Mouse (Mus musculus) gastrocnemius, adult 18-20 months (tissue): ENCODE data around the gene Trio. TPM values are rescaled to one million over a fixed set of nuclear protein-coding genes. Genes with fewer than 3 reads are reported as not detected.
"Not testable (repeated sequence)": the region's sequence is repeated elsewhere in the genome, so short reads cannot be mapped to it uniquely, and the experiment has no call there.

Source experiments
- DNase-seq: peaks from one replicate; pipeline ENCODE4 v3.0.0; 2021; ENCODE audit warnings: low spot score
- total RNA-seq, 2 experiments: library from RNA; stranded (reverse); gene quantifications; 2 replicates each; pipeline ENCODE4 v1.2.3; 2021

The Trio gene
- total RNA-seq, 2 experiments from 2014 or later: 21.1 to 33.0 TPM

DNA sequence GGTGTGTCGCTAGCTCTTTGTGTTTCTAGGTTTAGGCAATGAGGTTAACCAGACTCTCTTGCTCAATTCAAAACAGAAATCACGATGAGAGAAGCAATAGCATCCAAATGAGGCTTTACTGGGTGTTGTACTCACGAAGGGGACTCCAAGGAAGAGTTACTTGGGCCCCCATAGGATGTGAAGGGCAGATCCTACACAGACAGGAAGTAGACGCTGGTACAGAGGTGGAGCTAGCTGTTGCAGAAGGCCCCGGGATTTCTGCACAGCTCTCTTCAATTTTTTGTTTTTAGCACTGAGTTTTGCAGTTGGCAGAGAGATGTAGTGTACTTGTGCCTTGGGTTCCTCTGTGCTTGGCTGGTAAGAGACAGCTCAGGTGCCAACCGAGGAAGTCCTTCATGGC lies 299.4 kb downstream of the Trio start:
- no peak for DNase-seq

DNA sequence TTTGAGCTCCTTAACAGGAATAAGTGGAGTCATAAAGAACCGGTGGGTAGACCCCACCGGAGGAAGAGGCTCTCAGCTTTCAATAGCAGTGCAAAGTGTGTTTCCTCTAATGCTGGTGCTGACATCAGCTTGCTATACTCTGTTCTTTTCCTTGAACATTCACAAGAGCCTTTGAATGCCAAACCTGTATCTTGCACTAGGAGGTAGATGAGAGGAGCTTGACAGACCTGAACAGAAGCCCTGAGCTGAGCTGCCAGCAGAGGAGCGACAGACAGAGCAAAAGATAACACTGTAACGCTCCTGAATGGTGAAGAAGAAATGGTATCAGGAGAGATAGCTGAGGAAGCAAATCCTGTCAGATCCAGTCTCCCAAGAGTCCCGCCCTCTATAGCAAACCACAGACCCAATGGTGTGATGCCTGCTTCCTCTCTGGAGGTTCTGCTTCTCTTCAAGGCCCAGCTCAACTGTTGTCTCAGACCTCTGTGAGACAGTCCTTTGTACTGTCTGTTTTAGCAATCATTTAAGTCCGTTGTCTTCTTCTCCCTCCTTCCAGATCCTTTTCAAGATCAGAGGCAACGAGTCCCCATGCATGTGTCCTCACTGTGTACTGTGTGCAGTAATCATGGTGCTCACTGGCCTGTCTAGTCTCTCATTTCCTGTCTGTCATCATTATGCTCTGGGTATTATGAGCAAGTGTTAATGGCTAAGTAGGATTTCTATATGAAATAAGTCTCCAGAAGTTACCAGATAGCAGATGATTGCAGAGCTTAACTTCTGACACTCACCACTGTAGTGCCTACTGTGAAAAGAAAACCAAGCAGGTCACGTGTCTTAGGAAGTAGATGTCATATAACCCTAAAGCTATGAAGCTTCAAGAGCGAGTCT lies 300.6 kb downstream of the Trio start:
- DNase-seq: no peak

DNA sequence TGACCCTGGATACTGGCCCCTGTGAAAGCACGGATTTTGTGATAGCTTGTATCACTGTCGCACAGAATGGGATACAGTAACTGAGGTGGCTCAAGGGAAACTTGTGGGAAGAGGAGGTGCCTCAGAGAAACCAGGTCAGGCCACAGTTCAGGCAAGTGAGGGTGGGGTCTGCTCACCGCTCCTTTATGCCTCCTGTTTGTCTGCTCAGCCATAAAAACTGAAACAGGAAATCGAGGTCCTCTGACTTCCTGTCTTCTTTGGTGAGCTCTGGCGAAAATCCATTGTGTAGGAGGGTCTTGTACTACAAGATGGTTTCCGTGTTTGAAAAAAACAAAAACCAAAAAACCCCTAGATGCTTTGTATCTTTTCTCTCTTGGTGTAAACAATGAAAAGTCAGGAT lies 301.4 kb downstream of the Trio start:
- no peak for DNase-seq

DNA sequence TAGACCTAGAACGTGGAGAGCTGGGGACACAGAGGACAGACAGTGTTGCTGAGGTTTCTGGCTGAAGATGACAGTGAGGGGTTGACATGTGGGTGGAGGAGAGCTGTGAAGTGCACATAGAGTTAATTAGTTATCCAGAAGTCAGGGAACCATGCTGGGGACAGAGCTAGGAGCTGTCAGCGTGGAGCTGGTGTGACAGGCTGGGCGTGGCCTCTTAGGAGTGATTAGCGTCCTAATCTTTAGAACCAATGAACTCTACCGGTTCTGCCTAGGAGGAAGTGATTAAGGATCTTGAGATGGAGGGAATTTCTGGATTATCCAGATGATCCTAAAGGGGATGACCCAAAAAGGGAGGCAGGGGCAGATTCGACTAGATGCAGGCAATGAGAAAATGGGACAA lies 301.9 kb downstream of the Trio start:
- no peak for DNase-seq

DNA sequence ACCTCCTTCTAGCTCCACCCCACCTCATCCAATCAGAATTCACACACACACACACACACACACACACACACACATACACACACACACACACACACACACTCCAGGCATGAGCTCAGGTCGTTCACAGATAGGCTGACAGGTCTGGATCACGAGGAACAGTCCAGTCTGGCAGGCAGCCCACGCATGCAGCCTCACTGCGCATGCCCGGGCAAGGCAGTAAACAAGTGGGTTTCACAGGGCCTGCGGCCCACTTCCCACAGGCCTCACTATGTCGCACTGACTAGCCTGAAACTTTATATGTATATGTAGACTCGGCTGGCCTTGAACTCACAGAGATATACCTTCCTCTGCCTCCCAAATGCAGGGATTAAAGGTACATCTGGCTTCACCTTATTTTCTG lies 305.4 kb downstream of the Trio start:
- DNase-seq: not testable (repeated sequence)

DNA sequence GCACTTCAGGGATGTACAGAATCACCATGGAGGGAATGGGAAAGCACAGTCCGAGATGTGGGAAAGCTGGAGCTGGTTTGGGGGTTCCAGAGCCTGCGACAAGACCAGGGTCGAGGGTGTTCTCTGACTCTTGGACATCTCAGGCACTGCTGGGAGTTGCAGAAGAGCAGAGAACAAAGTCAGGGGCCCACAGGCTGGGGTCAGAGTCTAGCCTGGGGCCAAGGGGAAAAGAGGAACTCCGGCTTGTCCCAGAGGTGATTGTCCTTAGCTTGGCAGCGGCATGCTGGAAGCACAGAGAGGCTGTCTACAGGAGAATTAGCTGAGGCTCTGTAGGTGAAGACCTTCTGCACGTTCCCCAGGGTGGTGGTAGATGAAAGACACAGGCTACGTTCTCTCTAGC lies 307.0 kb downstream of the Trio start:
- DNase-seq: no peak

DNA sequence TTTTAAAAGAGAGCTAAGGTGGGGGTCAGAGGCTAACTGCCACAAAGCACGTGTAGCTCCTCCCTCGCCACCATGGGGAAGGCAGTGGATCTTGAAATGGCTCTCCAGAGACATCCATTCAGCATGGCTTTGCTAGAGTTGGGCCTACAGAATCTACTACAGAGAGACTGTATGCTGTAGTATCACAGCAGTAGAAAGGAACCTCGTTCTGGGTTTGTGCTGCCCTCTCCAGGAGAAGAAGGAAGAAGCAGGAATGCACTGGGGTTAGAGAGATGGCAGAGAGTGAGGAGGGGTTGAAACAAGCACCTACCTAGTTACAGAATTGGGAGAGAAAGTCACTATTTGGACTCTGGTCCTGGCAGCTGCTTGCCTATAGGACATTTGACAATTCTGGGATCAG lies 310.3 kb downstream of the Trio start:
- DNase-seq: peak; percentile 18

DNA sequence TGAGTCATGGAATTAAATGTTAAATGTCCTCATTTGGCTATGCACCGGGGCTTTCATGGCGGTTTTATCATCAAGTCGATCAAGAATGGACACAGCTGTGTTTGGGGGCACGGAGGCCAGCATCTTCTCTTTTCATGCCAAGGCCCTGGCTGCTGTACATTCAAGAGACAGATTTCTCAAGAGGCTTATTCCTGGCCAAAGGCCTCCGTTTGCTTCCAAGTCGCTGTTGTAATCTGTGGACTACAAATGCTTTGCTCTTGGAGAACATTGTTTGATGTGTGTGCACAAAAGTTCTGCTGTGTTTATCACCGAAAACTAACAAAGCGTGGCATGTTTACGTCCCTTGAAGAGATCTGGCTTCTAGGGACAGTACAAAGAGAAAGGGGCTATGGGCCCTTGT lies 314.9 kb downstream of the Trio start:
- peak; percentile 36 for DNase-seq

DNA sequence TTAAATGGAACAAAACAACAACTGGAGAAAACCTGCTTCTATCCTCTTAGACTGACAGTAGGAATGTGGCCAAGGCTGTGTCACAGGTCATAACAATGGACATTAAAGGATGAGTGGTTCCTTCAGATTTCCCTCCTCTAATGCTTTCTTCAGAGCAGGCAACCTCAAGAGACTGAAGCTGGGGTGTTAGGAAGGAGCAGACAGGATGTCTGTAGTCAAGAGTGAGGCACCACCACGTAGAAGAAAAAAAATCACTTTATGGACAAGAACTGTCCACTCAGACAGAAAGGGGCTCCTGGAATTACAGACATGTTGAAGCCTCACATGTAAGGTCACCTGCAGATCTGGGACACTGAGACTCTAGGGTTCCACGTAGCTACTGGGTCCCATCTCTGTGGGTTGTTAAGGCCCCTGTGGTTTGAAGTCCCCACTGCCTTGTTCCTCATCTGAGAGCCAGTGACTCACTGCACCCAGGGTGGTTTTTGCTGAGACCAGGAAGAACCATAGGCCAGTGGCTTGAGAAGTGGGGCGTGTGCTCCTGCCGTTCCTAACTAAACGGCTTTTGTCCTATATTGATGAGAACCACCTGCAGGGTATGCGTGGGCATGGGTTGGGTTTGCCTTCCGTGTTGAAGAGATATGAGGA lies 316.6 kb downstream of the Trio start:
- no peak for DNase-seq

DNA sequence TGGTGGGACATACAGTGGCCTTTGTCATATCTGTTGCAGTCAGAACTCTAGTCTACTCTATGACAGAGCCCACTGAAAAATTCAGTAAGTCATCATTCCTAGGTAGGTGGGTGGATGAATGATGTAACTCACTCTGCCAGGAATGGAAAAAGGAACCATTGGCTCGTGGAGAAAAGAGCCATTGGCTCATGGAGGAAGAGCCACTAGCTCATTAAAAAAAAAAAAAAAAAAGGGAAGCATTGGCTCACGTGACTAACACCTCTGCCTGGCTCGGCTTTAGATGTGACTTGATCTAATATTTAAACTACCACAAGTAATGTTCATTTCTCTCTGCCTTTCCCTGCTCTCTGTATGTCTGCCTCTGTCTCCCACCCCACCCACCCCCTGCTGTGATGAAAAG lies 317.1 kb downstream of the Trio start:
- DNase-seq: no peak

DNA sequence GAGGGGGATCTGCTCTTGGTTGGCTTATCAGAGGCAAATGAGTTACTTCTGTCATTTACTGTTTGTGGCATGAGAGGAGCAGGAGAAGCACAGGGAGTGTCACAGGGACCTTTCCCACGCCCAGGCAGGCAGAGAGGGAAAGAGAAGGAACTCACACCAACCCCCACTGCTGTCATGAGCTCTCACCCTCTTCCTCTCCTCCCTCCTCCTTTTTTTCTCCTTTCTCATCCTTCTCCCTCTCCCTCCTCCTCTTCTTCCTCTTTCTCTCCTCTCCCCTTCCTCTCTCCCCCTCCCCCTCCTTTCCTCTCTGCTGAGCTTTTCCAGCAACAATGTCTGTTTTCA lies 322.7 kb downstream of the Trio start:
- DNase-seq: no peak

DNA sequence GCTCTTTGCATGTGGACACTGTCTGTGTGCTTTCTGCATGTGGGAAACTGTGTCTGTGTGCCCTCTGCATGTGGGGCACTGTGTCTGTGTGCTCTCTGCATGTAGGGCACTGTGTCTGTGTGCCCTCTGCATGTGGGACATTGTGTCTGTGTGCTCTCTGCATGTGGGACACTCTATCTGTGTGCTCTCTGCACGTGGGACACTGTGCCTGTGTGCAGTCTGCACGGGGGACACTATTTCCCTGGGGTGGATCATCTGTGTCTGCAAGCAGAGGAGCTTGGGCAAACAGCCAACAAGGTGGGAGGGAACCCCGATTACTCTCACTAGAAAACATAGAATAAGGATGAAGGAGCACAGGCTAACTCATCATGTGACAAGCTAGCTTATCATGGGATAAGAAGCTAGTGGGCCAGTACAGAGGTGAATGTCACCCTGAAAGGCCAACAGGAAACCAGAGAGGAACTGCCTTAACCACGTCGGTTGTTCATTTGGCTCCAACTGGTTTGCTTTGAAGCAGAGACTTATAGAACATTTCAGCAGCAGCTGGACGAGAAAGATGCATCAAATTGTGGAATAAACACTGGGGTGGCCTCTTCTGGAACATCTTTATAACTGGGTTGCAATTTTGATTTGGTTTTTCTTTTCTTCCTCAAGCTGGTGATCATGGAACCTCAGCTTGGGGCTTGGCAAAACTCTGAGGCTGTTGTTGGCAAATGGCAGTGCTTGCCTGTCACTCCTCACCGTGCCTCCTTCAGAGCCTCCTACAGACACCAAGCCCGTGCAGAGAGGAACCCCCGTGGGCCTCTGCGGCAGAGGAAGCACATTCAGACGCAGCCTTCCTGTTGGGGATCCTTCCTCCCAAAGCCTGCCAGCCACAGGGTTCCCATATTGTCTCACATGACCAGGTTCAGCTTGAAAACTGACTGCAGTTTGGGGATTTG lies 323.3 kb downstream of the Trio start:
- DNase-seq: no peak

DNA sequence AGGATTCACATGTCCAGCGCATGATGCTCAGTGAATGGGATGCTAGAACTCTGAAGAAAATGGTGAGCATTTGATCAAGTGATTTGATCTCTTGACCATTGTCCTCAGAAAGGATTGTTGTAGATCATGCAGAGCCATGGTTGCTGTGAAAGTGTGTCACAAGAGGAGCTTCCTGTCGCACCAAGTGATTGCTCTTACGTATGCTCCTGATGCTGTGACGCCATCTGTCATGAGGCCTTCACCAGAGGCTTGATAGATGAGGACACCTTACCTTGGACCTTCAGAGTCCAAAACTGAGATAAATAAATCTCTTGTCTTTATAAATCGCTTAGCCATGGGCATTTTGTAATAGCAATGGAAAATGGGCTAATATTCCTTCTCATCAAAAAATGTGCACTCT lies 328.0 kb downstream of the Trio start:
- no peak for DNase-seq

DNA sequence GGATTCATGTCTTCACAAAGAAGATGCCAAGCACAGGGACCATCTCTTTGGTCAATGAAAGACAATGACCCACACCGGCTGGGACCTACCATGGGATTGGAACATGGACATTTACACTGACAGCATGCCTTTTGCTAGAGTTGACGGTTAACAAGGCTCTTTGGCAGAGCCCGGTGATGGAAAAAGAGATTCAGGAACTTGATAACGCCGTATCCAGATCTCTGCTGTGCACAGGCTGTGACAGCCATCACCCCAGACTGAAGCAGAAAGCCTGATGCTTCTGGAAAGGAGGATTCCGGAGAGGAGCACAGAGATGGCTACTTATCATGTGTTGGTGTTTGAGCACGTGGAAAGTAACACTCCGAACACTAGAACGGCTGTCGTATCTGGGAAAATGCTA lies 332.4 kb downstream of the Trio start:
- no peak for DNase-seq

DNA sequence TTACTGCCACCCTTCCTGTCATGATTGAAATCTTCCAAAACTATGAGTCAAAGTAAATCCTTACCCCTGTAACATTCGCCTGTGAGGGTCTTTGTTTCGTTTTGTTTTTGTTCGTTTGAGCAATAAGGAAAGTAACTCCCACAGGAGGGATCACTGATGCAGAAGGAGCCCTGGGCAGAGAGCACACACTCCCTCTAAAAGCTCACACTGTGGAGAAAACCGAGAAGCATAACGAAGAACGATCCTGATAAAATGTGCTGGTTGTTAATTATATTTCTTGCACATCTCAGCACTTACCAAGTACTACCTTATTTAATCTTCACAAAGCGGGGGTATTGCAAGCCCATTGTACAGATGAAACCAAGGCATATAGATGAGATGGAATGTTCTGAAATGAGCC lies 333.5 kb downstream of the Trio start:
- no peak for DNase-seq

DNA sequence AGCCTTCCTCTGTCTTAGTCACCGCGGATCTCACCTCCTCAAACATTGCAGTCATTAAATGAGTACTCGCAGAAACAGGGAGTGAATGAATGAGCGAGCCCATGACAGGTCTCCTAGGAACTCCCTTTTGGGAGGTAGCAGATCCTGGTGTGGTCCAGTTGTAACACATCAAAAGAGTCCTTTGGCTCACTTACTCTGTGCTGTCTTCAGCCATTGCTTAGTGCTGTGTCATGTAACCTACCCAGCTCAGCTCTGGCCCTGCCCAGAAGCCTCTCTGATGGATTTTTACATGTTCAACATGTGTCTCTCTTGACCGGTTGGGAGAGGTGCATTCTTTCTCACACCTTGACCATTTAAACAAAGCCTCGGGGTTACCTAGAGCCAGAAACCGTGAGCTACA lies 334.4 kb downstream of the Trio start:
- no peak for DNase-seq

DNA sequence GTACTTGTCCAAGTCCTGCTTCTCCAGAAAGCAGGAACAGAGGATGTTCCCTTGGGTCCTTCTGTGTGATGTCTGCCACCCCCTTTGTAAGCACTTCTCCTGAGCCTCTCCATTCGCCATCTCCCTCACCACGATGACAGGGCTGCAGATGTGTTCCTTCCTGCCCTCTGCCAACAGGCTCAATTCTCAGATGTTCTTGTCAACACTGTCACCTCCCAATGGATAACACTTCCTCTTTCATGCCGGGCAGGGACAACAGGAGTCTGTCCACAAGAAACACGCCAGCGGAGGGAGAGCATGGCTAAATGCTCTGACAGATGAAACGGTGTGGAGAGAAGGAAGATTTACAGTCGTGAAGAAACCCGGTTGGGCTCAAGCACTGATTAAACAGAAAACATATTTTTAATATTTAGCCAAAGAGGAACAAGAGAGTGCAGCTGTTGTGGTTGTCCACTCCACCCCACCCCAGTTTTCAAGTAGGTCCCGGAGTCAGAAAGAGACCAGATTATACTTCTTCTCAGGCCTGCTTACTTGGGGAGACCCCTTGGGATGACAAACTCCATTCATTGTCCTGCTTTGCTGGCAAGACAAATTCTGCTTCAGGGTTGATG lies 337.5 kb downstream of the Trio start:
- no peak for DNase-seq

DNA sequence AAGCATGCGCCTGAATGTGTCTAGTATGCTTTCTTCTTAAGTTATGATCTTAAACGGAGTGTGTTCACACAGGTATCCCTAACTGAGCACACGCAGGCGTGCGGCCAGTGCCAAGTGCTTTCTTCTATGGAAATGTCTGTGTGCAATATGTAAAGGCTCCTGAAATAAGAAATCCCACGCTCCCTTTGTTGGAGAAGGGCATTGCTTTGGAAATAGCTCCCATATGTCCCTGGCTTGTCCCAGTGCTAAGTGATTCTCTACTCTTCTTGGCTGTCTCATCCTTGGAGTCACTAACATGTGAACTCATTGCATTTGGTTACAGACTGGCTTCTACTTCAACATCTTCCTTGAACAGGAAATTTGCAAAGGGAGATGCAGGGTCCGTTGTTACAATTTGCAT lies 340.8 kb downstream of the Trio start:
- DNase-seq: no peak

DNA sequence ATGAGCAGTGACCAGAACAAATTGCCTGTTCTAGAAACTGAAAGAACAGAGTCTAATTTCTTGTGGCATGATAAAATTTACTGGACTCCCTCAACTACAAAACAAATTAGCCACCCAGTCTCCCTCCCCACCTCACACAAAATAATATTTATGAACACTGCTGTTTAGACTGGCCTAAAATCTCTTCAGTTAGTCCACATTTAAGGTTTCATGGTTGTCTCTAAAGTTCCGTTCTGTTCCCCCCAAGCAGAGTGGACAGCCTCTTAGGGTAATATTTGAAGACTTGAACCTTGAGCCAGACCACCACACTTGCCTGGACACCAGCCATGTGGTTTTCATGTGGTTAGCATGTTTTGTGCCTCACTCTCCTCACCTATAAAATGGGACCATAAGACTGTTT lies 342.4 kb downstream of the Trio start:
- no peak for DNase-seq

DNA sequence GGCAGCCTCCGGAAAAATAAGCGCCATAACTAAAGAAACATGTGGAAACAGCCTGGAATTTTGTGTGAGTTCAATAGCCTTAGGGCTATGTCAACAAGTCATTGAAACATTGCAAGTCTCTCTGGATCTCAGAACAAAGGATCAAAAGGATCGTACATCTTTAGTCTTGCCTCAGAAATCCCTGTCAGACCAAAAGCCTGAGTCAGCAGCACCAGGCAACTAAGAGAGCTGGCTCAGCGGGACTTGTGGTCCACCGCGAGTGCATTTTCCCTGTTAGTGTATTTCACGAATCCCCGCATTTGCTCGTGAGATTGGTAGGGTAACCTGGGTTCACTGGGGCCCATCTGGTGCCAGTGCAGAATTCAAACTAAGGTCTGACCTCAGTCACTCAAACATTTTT lies 343.0 kb downstream of the Trio start:
- DNase-seq: no peak

DNA sequence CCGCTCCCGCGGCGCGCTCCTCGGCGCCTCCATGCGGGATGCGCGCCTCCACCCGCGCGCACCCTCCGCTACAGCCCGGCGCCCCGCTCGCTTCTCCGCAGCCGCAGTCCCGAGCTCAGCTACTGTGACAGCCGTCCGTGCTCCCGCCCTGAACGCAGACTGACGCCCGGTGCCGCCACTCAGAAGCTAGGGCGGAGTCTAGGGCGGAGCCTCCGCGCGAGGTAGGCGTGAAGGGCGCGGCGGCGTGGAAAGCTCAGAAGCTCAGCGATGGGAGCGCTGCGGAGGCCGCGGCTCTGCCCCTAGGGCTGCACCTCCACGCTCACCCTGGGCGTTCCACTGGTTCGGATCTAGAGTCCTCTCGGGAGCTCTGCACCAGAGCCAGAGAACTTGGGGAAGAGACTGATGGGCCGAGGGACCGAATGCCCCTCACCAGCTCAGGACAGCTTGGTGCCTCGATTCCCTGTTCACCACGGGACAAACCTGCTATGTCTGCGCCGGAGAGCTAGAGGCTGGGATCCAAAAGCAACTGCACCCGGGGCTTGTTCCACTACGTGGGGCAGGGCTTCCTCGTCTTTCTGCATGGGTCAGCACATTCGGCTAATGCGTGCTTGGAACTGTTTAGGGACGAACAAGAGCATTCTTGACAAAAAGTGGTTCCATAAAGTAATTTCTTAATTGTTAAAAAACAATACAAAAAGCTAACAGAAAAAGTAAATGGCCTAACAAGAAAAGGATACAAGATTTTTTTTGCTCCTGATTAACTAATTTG lies 344.0 kb downstream of the Trio start, which contains the start of gene Otulinl:
Otulinl (minus strand) TSS at position 161 of the 769 bp plus-strand sequence.
- peak; percentile 94 for DNase-seq
